ENCODE assay signal across 22 mouse cellular contexts in the genomic region with DNA sequence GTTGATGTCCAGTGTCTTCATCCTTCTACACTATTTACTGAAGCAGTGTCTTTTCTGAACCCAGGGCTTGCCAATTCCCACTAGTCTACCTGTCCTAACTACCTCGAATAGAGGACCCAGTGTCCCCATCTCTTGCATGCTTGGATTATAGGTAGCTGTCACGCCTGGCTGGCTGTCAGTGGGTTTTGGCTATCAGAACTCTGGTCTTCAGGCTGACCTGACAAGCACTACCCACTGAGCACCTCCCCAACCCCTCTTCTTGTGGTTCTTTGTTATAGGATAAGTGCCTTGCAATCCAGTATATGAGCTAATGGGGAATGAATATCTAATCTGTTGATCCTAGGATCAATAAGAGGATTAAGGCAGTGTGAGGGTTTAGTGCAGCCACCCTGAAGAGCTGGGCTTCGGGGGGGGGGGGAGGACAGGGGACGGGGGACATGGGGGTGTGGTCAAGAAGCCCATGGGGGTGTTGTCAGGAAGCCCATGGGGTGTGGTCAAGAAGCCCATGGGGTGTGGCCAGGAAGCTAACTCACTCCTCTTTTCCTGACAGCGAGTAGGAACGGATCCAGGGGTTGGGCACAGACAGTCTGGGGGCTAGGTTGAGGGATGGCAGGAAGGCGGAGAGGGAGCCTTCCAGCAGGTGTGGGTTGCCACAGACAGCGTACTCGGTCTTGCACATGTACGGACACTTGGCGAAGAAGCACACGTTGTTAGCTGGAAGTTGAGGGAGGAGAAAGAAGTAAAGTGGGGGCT. TPM values are rescaled to one million over a fixed set of nuclear protein-coding genes. Genes with fewer than 3 reads are reported as not detected.
DNase-seq lines count a peak whose midpoint lies in the region; ATAC-seq and TF ChIP-seq lines count a peak whose summit lies in the region.
"Had no signal": no experiment of that assay in that cellular context is flagged by ENCODE, and none has a peak within 500 bp of the region (broad histone marks: within the 10 kb centered on the region; RNA-seq: fewer than 3 reads in every experiment).

No protein-coding gene starts in this region.

- H3K9ac ChIP-seq in midbrain, embryonic 11.5 days (ENCODE audit: low read length): no peak overlapping the region
- no peak overlapping the region for H3K9ac ChIP-seq in midbrain, postnatal 0 days (replicated peaks; ENCODE audit: low read length, poor library complexity, severe bottlenecking)
- no peak overlapping the region for H3K9ac ChIP-seq in forebrain, embryonic 12.5 days
- H3K9ac ChIP-seq: heart, embryonic 15.5 days; hindbrain, embryonic 13.5 days had no signal

- H3K27ac ChIP-seq in midbrain, embryonic 11.5 days (ENCODE audit: low read depth, low read length): no peak overlapping the region
- H3K27ac ChIP-seq in midbrain, postnatal 0 days (ENCODE audit: low read depth, low read length): no peak overlapping the region
- H3K27ac ChIP-seq in forebrain, embryonic 12.5 days: no peak overlapping the region
- H3K27ac ChIP-seq: embryonic facial prominence, embryonic 10.5 days; heart, embryonic 15.5 days; hindbrain, embryonic 13.5 days had no signal

- H3K36me3 ChIP-seq in midbrain, embryonic 11.5 days (ENCODE audit: control insufficient read depth, insufficient read depth, low read length): no peaks in the 10 kb centered on the region
- no peaks in the 10 kb centered on the region for H3K36me3 ChIP-seq in midbrain, postnatal 0 days (ENCODE audit: insufficient read depth, low read length)
- H3K36me3 ChIP-seq in forebrain, embryonic 12.5 days (replicated peaks): no peaks in the 10 kb centered on the region
- H3K36me3 ChIP-seq: embryonic facial prominence, embryonic 10.5 days; heart, embryonic 15.5 days; hindbrain, embryonic 13.5 days had no signal

- 54% methylated on average over 12 of the region's 12 CpGs for WGBS in midbrain, embryonic 11.5 days
- 55% methylated on average over 11 of the region's 12 CpGs for WGBS in midbrain, postnatal 0 days
- 48% methylated on average over 12 of the region's 12 CpGs for WGBS in forebrain, embryonic 12.5 days

- DNase-seq in heart, adult 11 months: peak; percentile 93
- DNase-seq in heart, adult 9 months (ENCODE audit: low spot score in 2 of 2): no peak
- DNase-seq in lung, postnatal 10 days: peak; percentile 53
- DNase-seq in lung, postnatal 14 days: no peak
- DNase-seq in midbrain, embryonic 11.5 days (ENCODE audit: low spot score, missing footprints): no peak
- no peak for DNase-seq in midbrain, postnatal 0 days (ENCODE audit: low spot score)
- DNase-seq: adrenal gland, adult 8-10 months; adrenal gland, postnatal 36 days; B cell, adult 2 months; cerebellum, adult 2 months; cerebellum, postnatal 10 days; gastrocnemius, postnatal 36 days; heart, postnatal 14 days had no signal

- no peak overlapping the region for H3K4me3 ChIP-seq in midbrain, embryonic 11.5 days (ENCODE audit: low read depth, low read length)
- no peak overlapping the region for H3K4me3 ChIP-seq in midbrain, postnatal 0 days (ENCODE audit: low read depth, low read length)
- H3K4me3 ChIP-seq in forebrain, embryonic 12.5 days (replicated peaks): no peak overlapping the region
- H3K4me3 ChIP-seq: embryonic facial prominence, embryonic 10.5 days; heart, embryonic 15.5 days; hindbrain, embryonic 13.5 days had no signal

- H3K9me3 ChIP-seq in midbrain, embryonic 11.5 days (ENCODE audit: control insufficient read depth, low read length): no peaks in the 10 kb centered on the region
- no peaks in the 10 kb centered on the region for H3K9me3 ChIP-seq in midbrain, postnatal 0 days (ENCODE audit: low read length)
- no peaks in the 10 kb centered on the region for H3K9me3 ChIP-seq in forebrain, embryonic 12.5 days
- H3K9me3 ChIP-seq: embryonic facial prominence, embryonic 10.5 days; G1E; heart, embryonic 15.5 days; hindbrain, embryonic 13.5 days had no signal

- TF ChIP-seq CTCF in midbrain, postnatal 0 days (IDR thresholded peaks at IDR 0.05): no peak

- ATAC-seq in midbrain, embryonic 11.5 days (ENCODE audit: low FRiP score): peak; percentile 54
- no peak for ATAC-seq in midbrain, postnatal 0 days (ENCODE audit: low FRiP score)
- no peak for ATAC-seq in forebrain, embryonic 12.5 days (ENCODE audit: low FRiP score)
- ATAC-seq: CD4-positive, CD25-positive, alpha-beta regulatory T cell, adult 4 months; forebrain, embryonic 14.5 days had no signal

- H3K4me2 ChIP-seq in midbrain, embryonic 11.5 days: no peak overlapping the region
- no peak overlapping the region for H3K4me2 ChIP-seq in midbrain, postnatal 0 days (ENCODE audit: low read depth, low read length, poor library complexity, severe bottlenecking)
- H3K4me2 ChIP-seq in forebrain, embryonic 12.5 days: no peak overlapping the region
- H3K4me2 ChIP-seq: heart, embryonic 11.5 days; heart, embryonic 15.5 days; hindbrain, embryonic 13.5 days had no signal

- H3K27me3 ChIP-seq in midbrain, embryonic 11.5 days (ENCODE audit: control insufficient read depth, insufficient read depth, low read length): no peaks in the 10 kb centered on the region
- no peaks in the 10 kb centered on the region for H3K27me3 ChIP-seq in midbrain, postnatal 0 days (ENCODE audit: insufficient read depth, low read length)
- peaks cover 7% of the 10 kb centered on the region; the same call in 1 of the 2 replicates for H3K27me3 ChIP-seq in forebrain, embryonic 12.5 days
- H3K27me3 ChIP-seq: heart, embryonic 15.5 days; hindbrain, embryonic 13.5 days had no signal

- no peaks in the 10 kb centered on the region for H3K4me1 ChIP-seq in midbrain, embryonic 11.5 days (ENCODE audit: control insufficient read depth, insufficient read depth, low read length)
- no peaks in the 10 kb centered on the region for H3K4me1 ChIP-seq in midbrain, postnatal 0 days (ENCODE audit: insufficient read depth, low read length)
- H3K4me1 ChIP-seq in forebrain, embryonic 12.5 days: no peaks in the 10 kb centered on the region
- H3K4me1 ChIP-seq: embryonic facial prominence, embryonic 10.5 days; hindbrain, embryonic 13.5 days had no signal

RNA-seq across cellular contexts. Expression of a gene that starts 27.6 kb away (rescaled TPM):
- 435 and 478 TPM in 2 replicates for polyA plus RNA-seq in midbrain, embryonic 11.5 days (2014; fragmentation: Nextera tagmentation; extraction: Ambion mirVana)
- 231 and 289 TPM in 2 replicates for total RNA-seq in midbrain, postnatal 0 days (2014; rRNA removed)
- 467 and 473 TPM in 2 replicates for polyA plus RNA-seq in midbrain, postnatal 0 days (2015; fragmentation: Nextera tagmentation; extraction: Ambion mirVana)
- 413 and 445 TPM in 2 replicates for polyA plus RNA-seq in forebrain, embryonic 12.5 days (2016; fragmentation: Nextera tagmentation; extraction: Ambion mirVana)

RNA-seq across cellular contexts. Expression of a gene that starts 45.3 kb away (rescaled TPM):
- 1.9 and 2.7 TPM in 2 replicates for polyA plus RNA-seq in midbrain, embryonic 11.5 days (2014; fragmentation: Nextera tagmentation; extraction: Ambion mirVana)
- 8.9 and 10.4 TPM in 2 replicates for total RNA-seq in midbrain, postnatal 0 days (2014; rRNA removed)
- polyA plus RNA-seq in midbrain, postnatal 0 days (2015; fragmentation: Nextera tagmentation; extraction: Ambion mirVana): 5.9 and 6.1 TPM in 2 replicates
- polyA plus RNA-seq in forebrain, embryonic 12.5 days (2016; fragmentation: Nextera tagmentation; extraction: Ambion mirVana): 1.4 and 1.7 TPM in 2 replicates
- total RNA-seq: hematopoietic stem cell, adult 5-6 weeks had no signal
- polyA plus RNA-seq: G1E had no signal

Comparison
In these comparisons a context has a peak if more than half of its experiments do, and no peak if none do; other contexts are left out.
1. DNase-seq: peak in heart, adult 11 months (single experiment) and lung, postnatal 10 days (single experiment); none in heart, adult 9 months (0 of 2), lung, postnatal 14 days (single experiment), midbrain, embryonic 11.5 days (single experiment) and midbrain, postnatal 0 days (single experiment).